Mouse (Mus musculus) forebrain, embryonic 11.5 days (tissue): ENCODE results near the gene Mageb3. TPM values are rescaled to one million over a fixed set of nuclear protein-coding genes. Genes with fewer than 3 reads are reported as not detected.

Source experiments
- ATAC-seq: fragments of 200-750 bp; cut with Nextera tagmentation; replicated peaks from 2 replicates; pipeline ENCODE4 v1.8.0; 2017; ENCODE audit warnings: moderate TSS enrichment; ENCODE audit not compliant: low FRiP score
- DNase-seq: peaks from one replicate; pipeline ENCODE4 v3.0.0-alpha.2; 2017; ENCODE audit warnings: low spot score
- H3K27ac ChIP-seq: fragments of 300-500 bp; sonication (generic); 2 replicates; pipeline ENCODE4 v1.5.1; 2014; ENCODE audit warnings: low read depth, low read length
- H3K27me3 ChIP-seq: fragments of 300-500 bp; sonication (generic); 2 replicates; pipeline ENCODE4 v1.6.1; 2014; ENCODE audit warnings: mild to moderate bottlenecking, low read length, mixed read lengths; ENCODE audit not compliant: control insufficient read depth, insufficient read depth
- H3K36me3 ChIP-seq: fragments of 300-500 bp; sonication (generic); 2 replicates; pipeline ENCODE4 v1.6.1; 2014; ENCODE audit warnings: mild to moderate bottlenecking, low read length, moderate library complexity, mixed read lengths; ENCODE audit not compliant: control insufficient read depth, insufficient read depth
- H3K4me1 ChIP-seq: fragments of 300-500 bp; sonication (generic); replicated peaks from 2 replicates; pipeline ENCODE4 v1.6.1; 2014; ENCODE audit warnings: low read length, mixed read lengths; ENCODE audit not compliant: control insufficient read depth, insufficient read depth
- H3K4me2 ChIP-seq: fragments of 300-500 bp; sonication (generic); 2 replicates; pipeline ENCODE4 v1.6.1; 2014; ENCODE audit warnings: low read depth, mild to moderate bottlenecking, low read length, moderate library complexity, mixed read lengths; ENCODE audit not compliant: severe bottlenecking
- H3K4me3 ChIP-seq: fragments of 300-500 bp; sonication (generic); 2 replicates; pipeline ENCODE4 v1.5.1; 2014; ENCODE audit warnings: low read depth, low read length
- H3K9ac ChIP-seq: fragments of 300-500 bp; sonication (generic); 2 replicates; pipeline ENCODE4 v1.6.1; 2014; ENCODE audit warnings: low read length
- H3K9me3 ChIP-seq: fragments of 300-500 bp; sonication (generic); 2 replicates; pipeline ENCODE4 v1.6.1; 2016; ENCODE audit warnings: low read length, mixed read lengths; ENCODE audit not compliant: control insufficient read depth
- WGBS: fragments of 180-500 bp; shearing (Covaris S2); extraction: QIAGEN DNeasy Blood & Tissue Kit; methylation state at CpG from one replicate; pipeline ENCODE4 v1.1.7; 2014; 5-methylcytosine and 5-hydroxymethylcytosine counted together
- polyA plus RNA-seq: library from polyadenylated mRNA; unstranded; fragments of >200 nt; fragmentation: Nextera tagmentation; extraction: Ambion mirVana; gene quantifications from 2 replicates; pipeline ENCODE4 v1.2.1, GENCODE M21; 2014

Mageb3 gene
- polyA plus RNA-seq, 1 experiment from 2014 or later = 0.33 TPM

DNA sequence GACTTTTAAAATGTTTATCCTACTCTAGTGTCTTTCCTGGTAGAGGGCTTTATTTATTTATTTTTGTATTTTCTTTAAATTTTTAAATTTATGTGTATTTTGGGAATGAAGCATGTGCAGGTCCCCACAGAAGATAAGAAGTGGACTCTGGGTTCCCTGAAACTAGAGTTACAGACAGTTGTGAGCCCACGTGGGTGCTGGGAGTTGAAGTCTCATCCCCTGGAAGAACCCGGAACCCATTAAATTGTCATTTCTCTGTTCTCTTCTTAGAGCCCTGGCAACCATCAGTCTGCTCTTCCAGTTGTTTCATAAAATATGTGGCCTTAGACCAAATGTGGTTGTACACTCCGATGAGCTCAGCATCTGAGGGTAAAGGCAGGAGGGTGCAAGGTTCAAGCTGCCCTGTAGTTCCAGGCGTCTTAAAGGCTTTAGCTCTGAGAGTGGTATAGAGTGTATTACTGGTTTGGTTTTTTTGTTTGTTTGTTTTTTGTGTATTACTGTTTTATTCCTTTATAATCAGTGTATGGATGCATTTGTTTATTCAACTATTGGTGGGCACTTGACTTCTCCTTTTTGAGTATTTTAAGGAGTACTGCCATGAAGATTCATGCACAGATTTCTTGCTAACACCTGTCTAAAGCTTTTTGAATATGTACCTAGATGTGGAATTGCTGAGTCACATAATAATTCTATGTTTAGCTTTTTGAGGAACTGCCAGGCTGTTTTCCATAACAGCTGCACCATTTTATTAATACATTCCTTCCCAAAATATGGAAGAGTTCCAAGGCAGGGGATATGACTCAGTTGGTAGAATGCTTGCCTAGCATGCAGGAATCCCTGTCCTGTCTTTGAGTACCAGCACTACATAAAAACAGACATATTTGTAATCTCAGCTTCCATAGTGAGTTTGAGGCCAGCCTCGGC, 39.6 kb downstream of the Mageb3 start:
- Histone ChIP-seq H3K4me1 (no peaks in the 10 kb centered on the region), H3K9me3 (no peaks in the 10 kb centered on the region), H3K9ac (no peak overlapping the region), H3K27me3 (no peaks in the 10 kb centered on the region), H3K4me3 (no peak overlapping the region), H3K36me3 (no peaks in the 10 kb centered on the region; the same call in 1 of the 2 replicates), H3K4me2 (no peak overlapping the region), H3K27ac (no peak overlapping the region)
- WGBS = 95% methylated on average over 5 of the region's 5 CpGs
- DNase-seq = no peak
- ATAC-seq = no peak

DNA sequence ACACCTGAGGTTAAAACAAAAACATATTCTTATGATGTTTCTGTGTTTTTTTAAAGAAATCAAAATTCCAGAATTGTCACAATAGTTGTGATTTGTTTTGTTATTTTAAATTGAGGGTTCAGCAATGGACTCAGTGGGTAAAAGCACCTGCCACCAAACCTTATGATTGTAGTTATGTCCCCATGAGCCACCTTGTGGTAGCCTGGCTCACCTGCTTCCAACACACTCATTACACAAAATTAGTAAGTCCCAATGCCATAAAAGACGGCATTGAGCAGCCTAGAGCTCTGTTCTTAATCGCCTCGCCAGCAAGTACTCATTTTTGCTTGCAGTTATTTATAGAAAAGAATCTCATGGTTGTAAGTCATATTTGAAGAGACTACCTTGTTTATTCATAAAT, 45.9 kb downstream of the Mageb3 start:
- H3K27me3 ChIP-seq = no peaks in the 10 kb centered on the region
- H3K4me1 ChIP-seq = no peaks in the 10 kb centered on the region
- H3K4me3 ChIP-seq = no peak overlapping the region
- no peak overlapping the region for H3K4me2 ChIP-seq
- no peak overlapping the region for H3K9ac ChIP-seq
- no peaks in the 10 kb centered on the region for H3K9me3 ChIP-seq
- 88% methylated on average over 3 of the region's 3 CpGs for WGBS
- ATAC-seq (no peak), DNase-seq (no peak)
- H3K27ac ChIP-seq = no peak overlapping the region
- H3K36me3 ChIP-seq = no peaks in the 10 kb centered on the region; the same call in 1 of the 2 replicates

Other genes with a start within 250 kb of the Mageb3 start
- 26.6 and 27.1 TPM in 2 replicates for gene Frmd5, start 149.0 kb downstream of the Mageb3 start, polyA plus RNA-seq
- 25.0 and 26.7 TPM in 2 replicates for gene Casc4, start 89.1 kb downstream of the Mageb3 start, polyA plus RNA-seq
- gene Ctdspl2, start 91 bp downstream of the Mageb3 start, polyA plus RNA-seq = 61.6 and 71.5 TPM in 2 replicates
- gene Eif3j1, start 72.5 kb upstream of the Mageb3 start, polyA plus RNA-seq = 14.5 and 16.0 TPM in 2 replicates
- gene Spg11, start 162.3 kb upstream of the Mageb3 start, polyA plus RNA-seq = 16.0 and 17.9 TPM in 2 replicates
- gene B2m, start 191.6 kb upstream of the Mageb3 start, polyA plus RNA-seq = 98.5 and 101 TPM in 2 replicates
- gene Trim69, start 204.6 kb upstream of the Mageb3 start, polyA plus RNA-seq = 0.15 TPM in 1 of 2 replicates, not detected in the other
- not detected in 2 replicates for gene Patl2, start 230.1 kb upstream of the Mageb3 start, polyA plus RNA-seq
- not detected in 2 replicates for gene Terb2, start 230.2 kb upstream of the Mageb3 start, polyA plus RNA-seq